Mouse (Mus musculus): ENCODE data around the gene Senp8.
A peak's percentile ranks its signal among the peaks of the same experiment; 100 is the strongest.

The Senp8 gene

DNA sequence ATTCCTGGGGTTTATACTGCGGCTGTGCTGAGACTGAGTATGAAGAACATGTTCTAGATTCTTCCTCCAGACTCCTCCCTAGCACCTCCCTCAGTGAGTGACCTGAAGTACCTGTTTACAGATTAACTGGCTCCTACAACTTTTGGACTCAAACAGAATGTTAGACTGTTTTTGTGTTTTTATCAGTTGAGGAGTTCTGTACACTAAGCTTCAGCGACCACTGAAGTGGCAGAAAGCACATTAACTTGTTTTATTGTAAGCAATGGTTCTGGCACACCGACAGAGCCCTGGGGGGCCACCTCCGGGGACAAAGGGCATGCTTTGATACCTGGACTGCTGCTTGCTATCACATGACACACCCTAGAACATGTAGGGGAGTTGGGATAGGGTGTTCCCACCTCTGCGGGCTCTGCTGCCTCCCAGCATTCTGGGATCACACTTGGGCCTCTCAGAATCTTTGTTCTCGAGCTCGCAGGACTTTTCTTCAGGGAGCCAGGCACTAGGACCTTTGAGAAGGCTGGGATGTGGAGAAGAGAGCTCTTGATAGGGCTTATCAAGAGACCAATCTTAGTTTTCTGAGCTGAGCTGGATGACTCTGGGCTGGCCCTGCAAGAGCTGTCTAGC is 34.1 kb downstream of the Senp8 start:
- DNase-seq (ENCODE audit: low spot score in 2 of 2): no peak

DNA sequence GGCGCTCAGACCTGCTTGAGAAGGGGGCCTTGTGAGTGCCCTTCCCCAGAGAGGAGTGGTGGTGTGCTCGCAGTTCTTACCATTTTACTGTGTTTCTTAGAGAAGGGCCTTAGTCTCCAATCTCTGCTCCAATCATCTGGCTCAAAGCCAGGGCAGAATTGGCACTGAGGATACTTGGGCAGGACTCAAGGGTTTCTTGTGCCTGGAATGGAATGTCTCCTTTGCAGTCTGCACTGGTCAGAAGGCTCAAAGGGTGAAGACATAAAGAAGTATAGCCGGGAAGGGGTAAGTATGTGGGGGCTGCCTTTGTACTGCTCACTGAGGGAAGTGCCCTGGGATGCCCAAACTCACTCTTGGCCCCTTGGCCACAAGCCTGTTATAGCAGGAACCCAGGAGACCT is 41.3 kb downstream of the Senp8 start:
- no peak for DNase-seq (ENCODE audit: low spot score in 2 of 2)

DNA sequence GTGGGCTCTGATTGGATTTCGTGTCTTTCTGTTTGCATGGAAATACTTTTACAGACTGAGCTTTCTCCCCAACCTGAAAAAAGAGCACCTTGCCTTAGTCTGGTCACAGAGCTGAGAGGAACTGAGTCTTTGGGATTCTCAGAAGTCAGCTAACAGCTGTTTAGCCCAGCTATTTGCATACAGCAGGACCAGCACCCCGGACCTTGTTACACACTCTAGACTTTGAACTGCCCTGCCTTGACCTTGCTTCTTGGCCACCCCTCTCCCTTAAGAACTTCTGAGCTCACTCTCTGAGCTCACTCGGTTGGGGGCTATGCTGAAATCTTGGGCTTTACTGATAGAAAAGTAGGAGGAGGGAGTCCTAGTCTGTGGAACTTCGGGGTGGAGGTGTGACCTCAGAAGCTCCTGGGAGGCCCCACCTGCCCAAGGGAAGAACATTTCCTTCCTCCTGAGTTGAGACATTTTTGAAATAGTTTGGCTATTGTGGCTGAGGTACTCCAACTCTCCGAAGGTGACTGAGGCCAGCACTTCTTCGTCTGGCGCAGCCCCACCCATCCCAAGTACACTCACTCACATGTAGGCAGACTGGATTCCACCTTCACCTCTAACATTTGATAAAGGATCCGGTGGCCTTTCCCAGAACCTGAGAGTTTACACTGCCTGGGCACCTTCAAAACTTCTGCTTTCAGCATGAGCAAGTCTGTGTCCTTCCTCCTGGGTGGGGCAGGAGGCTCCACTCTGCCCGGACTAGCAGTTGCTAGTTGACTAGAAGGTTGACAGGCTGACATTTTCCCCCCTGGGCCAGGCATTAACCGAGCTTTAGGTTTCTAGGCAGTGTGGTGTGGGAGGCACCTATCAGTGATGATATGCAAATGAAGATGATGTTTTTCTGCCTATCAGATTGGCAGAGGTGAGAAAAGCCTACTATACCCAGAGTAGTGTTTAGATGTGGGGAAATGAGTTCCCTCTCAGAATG is 43.4 kb downstream of the Senp8 start:
- DNase-seq (ENCODE audit: low spot score in 2 of 2): no peak

DNA sequence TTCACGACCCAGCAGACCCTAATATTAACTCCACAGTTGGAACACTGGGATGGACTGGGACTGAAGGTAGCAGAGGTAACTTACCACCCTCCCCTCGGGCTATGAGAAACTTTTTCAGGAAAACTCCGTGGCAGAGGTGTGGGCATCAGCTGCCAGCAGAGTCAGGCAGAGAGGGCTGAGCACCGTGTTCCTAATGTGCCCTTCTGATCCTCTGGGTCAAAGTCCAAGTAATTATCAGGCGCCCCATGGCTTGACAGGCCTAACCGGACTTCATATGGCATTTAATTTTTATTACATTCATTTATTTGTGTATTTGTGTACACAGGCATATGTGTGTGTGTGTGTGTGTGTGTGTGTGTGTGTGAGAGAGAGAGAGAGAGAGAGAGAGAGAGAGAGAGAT is 47.4 kb downstream of the Senp8 start:
- DNase-seq (ENCODE audit: low spot score in 2 of 2): no peak

DNA sequence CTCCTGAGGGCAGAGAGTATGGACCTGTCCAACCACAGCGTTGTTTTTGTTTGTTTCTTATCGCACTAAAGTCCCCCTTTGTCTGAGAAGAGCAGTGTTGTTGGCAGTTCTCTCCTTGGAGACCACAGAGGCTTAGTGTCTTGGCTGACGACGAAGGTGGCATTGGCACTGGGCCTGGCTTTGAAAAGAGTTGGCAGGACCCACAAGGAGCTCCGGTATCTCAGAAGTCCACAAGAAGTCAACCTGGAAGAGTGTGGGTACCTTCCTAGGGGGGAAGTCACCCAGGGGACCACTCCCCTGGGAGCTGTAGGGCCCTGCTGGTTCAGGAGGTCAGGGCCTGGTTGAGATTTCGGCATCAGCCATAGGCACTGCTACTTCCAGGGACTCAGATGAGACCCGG is 49.4 kb downstream of the Senp8 start:
- DNase-seq (ENCODE audit: low spot score in 2 of 2): no peak

DNA sequence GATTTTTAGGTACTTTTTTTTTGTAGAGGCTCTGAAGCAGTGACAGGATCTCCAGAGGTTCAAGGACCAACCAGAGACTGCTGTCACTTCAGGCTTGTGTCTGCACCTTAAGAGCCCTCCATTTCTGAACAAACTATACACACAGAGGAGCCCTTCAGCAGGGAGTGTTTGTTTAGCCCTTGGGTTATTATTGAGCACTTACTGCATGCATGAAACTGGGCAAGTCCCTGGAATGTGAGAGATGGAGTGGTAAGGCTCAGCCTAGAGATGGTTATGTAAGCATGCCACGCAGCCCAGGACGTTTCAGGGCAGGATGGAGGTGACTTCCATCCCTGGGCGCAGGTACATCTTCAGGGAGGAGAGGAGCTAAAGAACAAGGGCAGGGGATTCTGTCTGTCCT is 54.1 kb downstream of the Senp8 start:
- DNase-seq (ENCODE audit: low spot score in 2 of 2): no peak

DNA sequence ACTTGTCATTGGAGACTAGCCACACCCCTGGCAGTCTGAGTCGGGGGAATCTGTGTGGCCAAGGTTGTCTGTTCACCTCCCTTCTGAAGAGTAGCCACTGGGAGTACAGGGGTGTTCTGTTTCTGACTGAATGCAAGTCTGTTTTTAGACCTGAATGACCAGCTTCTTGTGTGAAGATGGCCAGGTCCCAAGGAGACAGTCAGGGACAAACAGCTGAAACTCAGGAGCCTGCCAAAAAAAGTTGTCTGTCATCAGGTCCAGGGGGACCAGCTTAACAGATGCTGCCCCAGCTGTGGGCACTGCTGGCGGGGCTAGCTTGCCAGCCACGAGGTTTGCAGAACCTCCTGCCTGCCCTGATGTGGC is 55.1 kb downstream of the Senp8 start:
- DNase-seq (ENCODE audit: low spot score in 2 of 2): no peak

DNA sequence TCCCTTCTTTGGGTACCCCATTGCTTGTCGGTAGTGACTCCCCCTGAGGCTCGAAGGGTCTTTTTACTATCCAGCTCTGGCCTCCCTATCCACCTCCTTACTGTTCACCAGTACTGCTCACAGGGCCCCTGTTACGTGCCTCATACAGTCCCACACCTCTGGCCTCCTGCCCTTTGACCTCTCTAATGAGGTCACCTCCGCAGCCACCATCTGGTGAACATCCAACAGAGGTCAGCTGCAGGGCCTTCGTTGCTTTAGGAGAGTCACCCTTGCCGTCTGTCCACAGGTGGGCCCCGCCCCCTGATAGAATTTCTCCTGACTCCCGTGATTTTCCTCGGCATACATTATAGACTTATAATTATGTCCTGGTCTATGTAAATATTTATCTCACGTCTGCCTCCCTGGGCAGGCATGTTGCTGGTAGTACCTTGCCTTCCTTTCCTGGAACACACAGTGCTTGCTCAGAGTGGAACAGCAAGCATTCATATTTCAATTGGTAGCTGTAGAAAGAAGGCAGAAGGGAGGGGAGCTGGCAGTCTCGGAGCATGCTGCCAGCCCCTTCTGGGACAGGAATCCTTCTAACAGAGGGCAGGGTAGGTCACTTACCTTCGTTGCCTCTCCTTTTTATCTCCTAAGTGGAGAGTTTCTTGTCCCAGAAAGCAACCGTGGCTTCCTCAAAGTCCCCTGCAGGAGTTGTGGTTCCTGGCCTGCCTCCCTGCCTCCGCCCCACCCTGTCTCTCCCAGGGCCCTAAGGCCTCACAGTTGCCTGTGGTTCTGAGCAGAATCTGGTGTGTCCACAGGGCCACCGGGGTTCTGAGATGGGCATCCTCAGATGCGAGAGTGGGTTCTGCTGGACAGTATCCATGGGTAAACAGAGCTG is 55.7 kb downstream of the Senp8 start:
- DNase-seq (ENCODE audit: low spot score in 2 of 2): no peak

DNA sequence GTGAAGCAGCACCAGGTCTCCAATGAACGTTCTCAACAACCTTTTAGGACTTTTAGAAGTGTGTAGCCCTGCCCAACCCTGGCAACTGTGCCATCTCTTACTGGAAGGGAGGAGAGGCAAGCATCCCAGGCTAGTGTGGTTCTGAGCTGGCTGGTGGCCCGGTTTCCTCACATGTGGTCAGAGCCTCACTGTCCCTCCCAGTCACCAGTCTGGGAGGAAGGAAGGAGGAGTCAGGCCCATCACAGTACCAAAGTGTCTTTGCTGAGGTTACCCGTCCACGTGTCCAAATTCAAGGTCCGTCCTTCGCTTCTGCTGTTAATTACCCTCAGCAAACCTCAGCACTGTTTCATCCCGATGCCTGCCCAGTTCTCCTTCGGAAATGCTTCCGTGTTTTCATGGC is 58.4 kb downstream of the Senp8 start:
- no peak for DNase-seq (ENCODE audit: low spot score in 2 of 2)

DNA sequence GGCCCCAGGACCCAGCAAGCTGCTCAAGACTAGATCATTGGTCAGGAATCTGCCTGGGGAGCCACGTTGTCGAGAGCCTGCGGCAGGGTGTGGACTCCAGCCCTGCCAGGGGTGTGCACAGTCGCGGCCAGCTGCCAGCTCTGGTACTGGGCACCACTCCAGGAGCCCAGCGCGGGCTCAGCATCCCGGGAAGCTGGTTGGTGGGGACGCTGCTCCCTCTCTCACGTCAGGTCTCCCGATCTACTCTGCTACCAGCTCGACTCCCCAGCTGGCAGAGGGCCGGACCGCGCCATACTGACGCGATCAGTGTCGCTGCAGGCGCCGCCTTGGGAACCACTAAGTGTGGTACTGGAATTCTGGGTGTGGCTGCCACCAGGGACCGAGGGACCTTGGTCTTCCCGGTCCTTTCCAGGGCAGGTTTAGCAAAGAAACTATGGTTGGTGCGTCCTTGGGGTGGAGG is 58.8 kb downstream of the Senp8 start:
- peak in 1 of 2 experiments; percentile 10 for DNase-seq (ENCODE audit: low spot score in 2 of 2)

DNA sequence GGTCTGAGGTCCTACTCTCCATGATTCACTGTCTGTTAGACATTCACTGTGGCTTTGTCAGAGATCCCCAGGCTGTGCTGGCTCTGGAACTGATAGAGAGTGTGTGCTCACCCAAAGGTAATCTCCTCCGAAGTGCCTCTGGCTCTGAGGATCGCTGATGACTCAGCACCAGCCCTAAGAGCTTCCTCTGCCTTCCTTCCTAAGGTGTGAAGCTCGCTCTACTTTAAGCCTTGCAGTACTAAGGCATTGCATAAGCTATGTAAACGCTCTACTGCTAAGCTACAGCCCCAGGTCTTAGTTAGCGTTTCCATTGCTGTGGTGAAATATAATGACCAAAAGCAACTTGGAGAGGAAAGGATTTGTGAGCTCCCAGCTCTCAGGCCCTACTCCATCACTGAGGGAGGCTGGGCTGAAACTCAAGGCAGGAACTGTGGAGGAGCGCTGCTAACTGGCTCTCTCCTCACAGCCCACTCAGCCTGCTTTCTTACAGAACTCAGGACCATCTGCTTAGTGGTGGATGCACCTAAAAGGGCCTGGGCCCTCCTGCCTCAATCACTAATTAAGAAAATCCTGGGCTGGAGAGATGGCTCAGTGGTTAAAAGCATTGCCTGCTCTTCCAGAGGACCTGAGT is 63.0 kb downstream of the Senp8 start:
- DNase-seq (ENCODE audit: low spot score in 2 of 2): no peak

All from spleen, postnatal 14 days (tissue).